Mouse (Mus musculus) monocyte, adult 2 months (primary cell): ENCODE data around the gene Txndc5.

Experiments
- DNase-seq, 2 experiments: peaks; one replicate each; pipeline ENCODE4 v3.0.0; 2022; ENCODE audit warnings: low spot score in 2 of 2, low read depth in 1 of 2

Txndc5 gene

GRCm38 (mm10) chr13:38527041-38527796 is 1.4 kb downstream of the Txndc5 start:
- no peak for DNase-seq

- DNase-seq: no peak
Measured at GRCm38 (mm10) chr13:38526116-38526515, 2.5 kb downstream of the Txndc5 start.

GRCm38 (mm10) chr13:38525261-38525660 is 3.4 kb downstream of the Txndc5 start:
- no peak for DNase-seq

GRCm38 (mm10) chr13:38523231-38523630 is 5.4 kb downstream of the Txndc5 start:
- no peak for DNase-seq

GRCm38 (mm10) chr13:38522056-38522654 is 6.5 kb downstream of the Txndc5 start:
- DNase-seq: no peak

GRCm38 (mm10) chr13:38520299-38520698 is 8.3 kb downstream of the Txndc5 start:
- no peak for DNase-seq

DNA sequence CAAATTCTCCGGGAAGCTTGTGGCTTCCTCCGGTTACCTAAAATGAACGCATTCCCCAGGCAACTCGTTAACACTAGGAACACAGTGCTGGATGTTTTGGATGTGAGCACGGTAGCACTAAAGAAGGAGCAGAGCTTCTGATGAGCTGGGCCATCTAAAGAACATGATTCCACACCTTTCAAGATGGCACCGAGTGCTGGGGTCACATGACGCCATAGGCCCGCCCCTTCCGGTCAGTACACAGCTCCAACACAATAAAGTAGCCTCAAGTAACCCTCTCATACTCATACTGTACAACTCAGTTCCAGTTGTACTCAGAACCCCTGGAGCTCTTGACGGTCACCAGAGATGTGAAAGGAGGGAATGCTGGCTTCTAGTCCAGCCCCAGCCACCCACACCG is 12.0 kb downstream of the Txndc5 start:
- no peak for DNase-seq

DNA sequence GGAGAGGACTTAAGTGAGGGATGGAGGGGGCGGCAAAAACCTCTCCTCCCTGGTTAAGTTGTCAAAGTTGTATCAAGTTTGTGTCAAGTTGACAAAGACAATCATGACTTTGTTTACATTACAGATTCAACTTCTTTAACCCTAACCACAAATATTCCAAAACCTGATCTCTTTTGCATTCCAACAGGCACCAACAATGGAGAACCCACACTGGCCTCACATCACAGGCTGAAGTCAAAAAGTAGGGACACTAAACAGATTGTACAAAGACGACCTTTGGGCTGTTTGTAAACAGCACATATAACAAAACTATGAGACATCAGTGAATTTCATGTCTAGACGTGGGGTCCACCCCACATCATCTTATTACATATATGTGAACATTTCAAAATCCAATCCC is 12.8 kb downstream of the Txndc5 start:
- DNase-seq: no peak

GRCm38 (mm10) chr13:38515431-38515830 is 13.2 kb downstream of the Txndc5 start:
- DNase-seq: no peak

- no peak for DNase-seq
Measured at GRCm38 (mm10) chr13:38513921-38514320, 14.7 kb downstream of the Txndc5 start.

DNA sequence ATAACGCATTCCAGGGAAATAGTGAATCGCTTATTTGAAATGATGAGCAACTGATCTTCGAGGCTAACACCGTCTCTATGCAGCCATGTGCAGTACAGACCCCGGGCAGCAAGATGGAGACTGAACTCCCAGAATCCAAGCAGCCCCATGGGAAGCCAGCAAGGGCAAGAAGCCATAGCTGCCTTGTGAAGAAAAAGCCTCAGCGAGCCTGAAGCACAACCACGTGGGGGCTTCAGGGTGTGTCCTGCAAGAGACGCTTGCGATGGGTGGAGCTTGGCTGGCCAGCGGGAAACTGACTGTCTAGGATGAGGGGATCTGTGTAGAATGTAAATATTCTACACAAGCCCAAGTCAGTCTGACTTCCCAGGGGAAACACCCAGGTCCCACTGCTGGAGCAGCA is 16.6 kb downstream of the Txndc5 start:
- no peak for DNase-seq

GRCm38 (mm10) chr13:38509681-38510341 is 18.8 kb downstream of the Txndc5 start:
- DNase-seq: no peak

DNA sequence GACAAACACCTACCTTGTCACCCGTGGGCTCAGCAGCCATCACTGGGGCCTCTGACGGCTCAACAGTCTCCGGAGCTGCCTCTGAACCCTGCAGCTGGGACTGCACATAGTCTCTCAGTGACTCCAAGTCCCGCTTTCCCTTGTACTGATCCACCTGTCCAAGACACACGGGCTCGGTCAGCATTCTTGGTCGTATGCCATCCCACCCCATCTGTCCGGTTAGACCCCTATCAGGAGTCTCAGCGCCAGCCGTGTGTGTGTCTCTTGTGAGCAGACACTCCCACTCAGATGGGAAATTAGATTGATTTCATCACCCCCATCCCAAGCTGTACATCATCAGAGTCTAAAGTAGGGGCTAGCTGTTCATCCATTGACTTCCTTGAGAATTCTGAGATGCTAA is 21.7 kb downstream of the Txndc5 start:
- DNase-seq: no peak

- DNase-seq: no peak
Measured at GRCm38 (mm10) chr13:38506320-38506719, 22.3 kb downstream of the Txndc5 start.

- DNase-seq: peak; percentile 27 to 49
Measured at GRCm38 (mm10) chr13:38503137-38503849, 25.3 kb downstream of the Txndc5 start.

DNA sequence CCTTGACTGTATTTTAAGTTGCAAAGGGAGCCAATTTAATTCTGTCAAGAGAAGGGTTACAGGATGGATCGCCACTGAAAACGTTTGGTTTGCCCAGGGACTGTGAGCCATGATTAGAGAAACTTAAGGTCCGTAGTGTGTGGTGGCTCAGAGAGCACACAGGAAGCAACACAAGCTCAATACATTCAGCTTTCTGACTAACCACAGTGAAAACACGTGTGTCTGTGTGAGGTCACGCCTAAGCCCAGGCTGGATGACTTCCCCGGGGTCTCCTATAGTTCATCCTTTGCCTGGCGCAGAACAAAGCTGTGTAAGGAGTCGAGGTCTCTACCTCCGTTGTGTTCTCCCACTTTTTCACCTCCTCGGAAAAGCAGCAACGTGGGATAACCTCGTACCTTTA is 27.3 kb downstream of the Txndc5 start:
- no peak for DNase-seq

- DNase-seq: no peak
Measured at GRCm38 (mm10) chr13:38496715-38497114, 31.9 kb downstream of the Txndc5 start.

DNA sequence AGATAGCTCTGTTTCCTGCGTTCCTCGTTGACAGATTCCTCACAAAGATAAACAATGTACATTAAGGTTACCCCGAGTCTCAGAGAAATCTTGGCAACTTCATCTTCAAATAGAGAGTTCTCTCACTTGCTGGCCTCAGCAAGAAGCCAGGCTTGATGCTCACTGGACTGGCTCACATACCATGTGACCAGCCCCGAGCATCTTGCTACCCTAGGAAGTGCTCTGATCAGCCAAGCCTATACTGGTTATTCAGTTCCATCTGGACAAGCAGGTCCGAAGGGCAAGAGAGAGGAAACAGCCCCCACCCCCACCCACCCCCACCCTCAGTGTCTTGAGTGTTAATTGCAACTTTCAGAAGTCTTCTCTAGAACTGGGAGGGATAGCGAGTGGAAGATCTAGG is 41.9 kb downstream of the Txndc5 start:
- DNase-seq: no peak

GRCm38 (mm10) chr13:38484701-38485100 is 43.9 kb downstream of the Txndc5 start:
- DNase-seq: no peak

GRCm38 (mm10) chr13:38481021-38481420 is 47.6 kb downstream of the Txndc5 start:
- no peak for DNase-seq

- no peak for DNase-seq
Measured at GRCm38 (mm10) chr13:38476936-38477335, 51.7 kb downstream of the Txndc5 start.

DNA sequence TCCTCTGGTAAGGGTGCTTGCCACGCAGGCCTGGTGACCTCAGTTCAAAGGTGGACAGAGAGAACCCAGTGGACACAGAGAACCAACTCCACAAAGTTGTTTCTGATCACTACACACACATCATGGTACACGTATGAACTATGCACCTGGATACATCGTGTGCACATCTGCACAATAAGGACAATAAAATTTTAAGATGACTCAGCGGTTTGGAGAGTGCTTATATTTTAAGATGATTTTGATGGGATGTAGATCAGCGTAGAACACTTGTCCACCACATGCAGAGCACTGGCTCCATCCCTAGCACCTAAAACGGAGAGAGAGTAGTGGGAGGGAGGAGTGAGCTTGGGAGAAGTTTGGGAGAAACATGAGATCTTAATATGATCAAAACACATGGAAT is 55.1 kb downstream of the Txndc5 start:
- no peak for DNase-seq
